Mouse (Mus musculus): Measurements from ENCODE around the gene Tnk1. TPM values are rescaled to one million over a fixed set of nuclear protein-coding genes. Genes with fewer than 3 reads are reported as not detected.
A peak's percentile ranks its signal among the peaks of the same experiment; 100 is the strongest.

Gene Tnk1
- total and polyA plus RNA-seq, 3 experiments: 0.25 to 0.35 TPM; not detected in 1

DNA sequence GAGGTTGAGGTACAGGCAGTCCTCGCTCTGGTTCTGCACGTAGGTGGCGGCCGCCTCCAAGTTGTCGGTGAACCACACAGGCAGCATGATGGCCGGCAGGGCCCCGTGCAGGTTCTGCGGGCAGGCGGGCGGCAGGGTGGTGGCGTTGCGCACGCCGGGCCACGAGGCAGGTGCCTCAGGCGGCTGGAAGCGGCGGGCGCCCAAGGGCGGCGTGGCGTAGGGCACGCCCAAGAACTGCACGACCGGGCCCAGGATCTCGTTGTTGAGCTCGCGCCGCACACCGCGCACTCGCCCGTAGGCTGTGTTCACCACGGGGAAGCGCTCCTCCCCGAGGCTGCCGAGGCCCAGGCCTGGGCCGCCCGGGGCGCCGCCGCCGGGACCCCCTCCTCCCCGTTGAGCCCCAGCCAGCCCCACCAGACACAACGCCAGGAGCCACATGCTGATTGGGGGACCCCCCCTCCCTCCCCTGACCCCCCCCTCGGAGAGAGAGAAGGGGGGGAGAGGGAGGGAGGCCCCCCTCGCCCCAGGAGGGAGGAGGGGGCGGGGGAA lies 24.5 kb downstream of the Tnk1 start:
- Histone ChIP-seq H3K4me3 (ENCODE audit: control insufficient read depth in 1 of 2, insufficient read depth in 1 of 2, low read depth in 2 of 2, low read length in 2 of 2) (peak overlapping the region; percentile 47 to 55), H3K36me3 (ENCODE audit: control insufficient read depth in 1 of 2, insufficient read depth in 2 of 2, low read length in 2 of 2) (peaks cover 2 to 11% of the 10 kb centered on the region in 2 experiments; a peak in 2 of 4 replicates), H3K79me2 (ENCODE audit: control insufficient read depth, insufficient read depth, low read length, poor library complexity) (peaks cover 1% of the 10 kb centered on the region; the same call in 1 of the 2 replicates), H3K9ac (ENCODE audit: control insufficient read depth, low read depth, low read length, poor library complexity, severe bottlenecking) (peak overlapping the region; percentile 74), H3K27me3 (ENCODE audit: control insufficient read depth in 1 of 2, insufficient read depth in 2 of 2, low read length in 2 of 2) (no peaks in the 10 kb centered on the region; a peak in 1 of 4 replicates), H3K4me1 (ENCODE audit: control insufficient read depth in 1 of 2, insufficient read depth in 2 of 2, low read length in 2 of 2) (peaks cover 8 to 25% of the 10 kb centered on the region in 2 experiments), H3K27ac (ENCODE audit: control insufficient read depth, low read depth, low read length) (peak overlapping the region; percentile 46), H3K9me3 (replicated peaks; ENCODE audit: insufficient read depth, low read length) (no peaks in the 10 kb centered on the region)
- DNase-seq (ENCODE audit: low read depth, low spot score): peak; percentile 88
- TF ChIP-seq CTCF (IDR thresholded peaks at IDR 0.05 in 2 of 3, conservative IDR thresholded peaks at IDR 0.05 in 1 of 3; ENCODE audit: control insufficient read depth in 1 of 3, insufficient read depth in 1 of 3, low read depth in 2 of 3, low read length in 3 of 3, poor library complexity in 1 of 3, severe bottlenecking in 1 of 3) (peak in 1 of 3 experiments; percentile 8; a peak in 1 of 6 replicates), GATA1 (IDR thresholded peaks at IDR 0.05; ENCODE audit: low read depth, low read length) (no peak), CHD1 (IDR thresholded peaks at IDR 0.05; ENCODE audit: low read depth, low read length) (peak; percentile 26; the same call in 1 of the 2 replicates), RCOR1 (IDR thresholded peaks at IDR 0.05; ENCODE audit: low read depth, low read length) (no peak), TCF12 (IDR thresholded peaks at IDR 0.05; ENCODE audit: low read depth, low read length) (no peak; the same call in 1 of the 2 replicates), CHD2 (IDR thresholded peaks at IDR 0.05; ENCODE audit: low read length) (no peak), MAX (IDR thresholded peaks at IDR 0.05; ENCODE audit: low read length) (peak; percentile 90), POLR2AphosphoS5 (IDR thresholded peaks at IDR 0.05; ENCODE audit: borderline replicate concordance, low read depth, low read length) (no peak), HCFC1 (IDR thresholded peaks at IDR 0.05; ENCODE audit: low read depth, low read length) (no peak; the same call in 1 of the 2 replicates), JUND (IDR thresholded peaks at IDR 0.05; ENCODE audit: low read depth, low read length) (no peak), ETS1 (IDR thresholded peaks at IDR 0.05; ENCODE audit: low read depth, low read length) (no peak), RAD21 (IDR thresholded peaks at IDR 0.05; ENCODE audit: low read depth, low read length) (no peak), ZC3H11A (IDR thresholded peaks at IDR 0.05; ENCODE audit: low read depth, low read length) (no peak), USF1 (IDR thresholded peaks at IDR 0.05; ENCODE audit: low read depth, low read length) (no peak), USF2 (IDR thresholded peaks at IDR 0.05; ENCODE audit: borderline replicate concordance in 1 of 2, insufficient read depth in 1 of 2, low read depth in 1 of 2, low read length in 2 of 2) (no peak), GABPA (IDR thresholded peaks at IDR 0.05; ENCODE audit: low read depth, low read length) (no peak), MAFK (IDR thresholded peaks at IDR 0.05; ENCODE audit: borderline replicate concordance, low read depth, low read length) (no peak), MEF2A (IDR thresholded peaks at IDR 0.05; ENCODE audit: extremely low read depth, insufficient replicate concordance, low read depth, low read length, poor library complexity, severe bottlenecking) (no peak), MYB (IDR thresholded peaks at IDR 0.05; ENCODE audit: low read depth, low read length) (no peak), NELFE (IDR thresholded peaks at IDR 0.05; ENCODE audit: low read depth, low read length) (peak; percentile 74), UBTF (IDR thresholded peaks at IDR 0.05; ENCODE audit: borderline replicate concordance, insufficient read depth, low read depth, low read length) (peak; percentile 80), E2F4 (IDR thresholded peaks at IDR 0.05; ENCODE audit: borderline replicate concordance, low read depth, low read length) (no peak), MXI1 (IDR thresholded peaks at IDR 0.05; ENCODE audit: low read depth, low read length) (peak; percentile 89; the same call in 1 of the 2 replicates), NRF1 (IDR thresholded peaks at IDR 0.05; ENCODE audit: insufficient read depth, low read depth, low read length, poor library complexity, severe bottlenecking) (no peak), TAL1 (IDR thresholded peaks at IDR 0.05; ENCODE audit: low read length) (no peak), ELF1 (IDR thresholded peaks at IDR 0.05; ENCODE audit: low read depth, low read length) (no peak), POLR2AphosphoS2 (IDR thresholded peaks at IDR 0.05; ENCODE audit: low read length) (no peak), ZKSCAN1 (IDR thresholded peaks at IDR 0.05; ENCODE audit: low read depth, low read length) (no peak), MYC (IDR thresholded peaks at IDR 0.05; ENCODE audit: low read depth, low read length) (peak; percentile 57), SMC3 (IDR thresholded peaks at IDR 0.05; ENCODE audit: low read depth, low read length) (no peak), ZMIZ1 (IDR thresholded peaks at IDR 0.05; ENCODE audit: low read depth, low read length) (no peak; the same call in 1 of the 2 replicates), POLR2A (IDR thresholded peaks at IDR 0.05; ENCODE audit: control insufficient read depth in 1 of 2, insufficient read depth in 1 of 2, low read depth in 1 of 2, low read length in 2 of 2, poor library complexity in 1 of 2) (peak; percentile 69 to 93; a peak in 3 of 4 replicates), ZNF384 (IDR thresholded peaks at IDR 0.05; ENCODE audit: low read depth, low read length) (no peak), MAZ (IDR thresholded peaks at IDR 0.05; ENCODE audit: low read depth, low read length) (peak; percentile 91; the same call in 1 of the 2 replicates), SIN3A (IDR thresholded peaks at IDR 0.05; ENCODE audit: low read length) (no peak), TBP (IDR thresholded peaks at IDR 0.05; ENCODE audit: low read depth, low read length) (no peak), EP300 (IDR thresholded peaks at IDR 0.05; ENCODE audit: low read depth in 1 of 2, low read length in 2 of 2) (no peak)

Measured in MEL (cell line).